Mouse (Mus musculus) right cerebral cortex, adult 2 months (tissue): ENCODE data around the gene Clca1.
A peak's percentile ranks its signal among the peaks of the same experiment; 100 is the strongest.
"Not testable (repeated sequence)": the region's sequence is repeated elsewhere in the genome, so short reads cannot be mapped to it uniquely, and the experiment has no call there.

Source experiments
- DNase-seq, 2 experiments: peaks; one replicate each; pipeline ENCODE4 v3.0.0; 2021 to 2022; ENCODE audit warnings: low spot score in 2 of 2

Clca1 gene

DNA sequence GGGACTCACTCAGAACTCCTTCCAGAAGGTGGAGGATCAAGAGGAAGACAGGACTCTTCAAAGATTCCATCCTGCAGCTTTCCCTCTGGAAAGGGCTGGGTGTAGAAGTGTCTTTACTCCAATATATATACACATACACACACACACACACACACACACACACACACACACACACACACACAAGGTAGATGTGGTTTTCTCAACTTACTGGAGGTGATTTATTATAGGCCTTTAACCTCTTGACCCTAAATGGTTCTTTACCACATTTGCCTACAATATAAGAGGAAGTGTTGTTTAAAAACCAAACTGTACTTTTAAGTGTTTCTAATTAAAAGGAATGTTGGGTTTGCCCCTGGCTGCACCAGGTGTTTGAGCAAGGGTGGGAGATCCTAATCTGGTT, at the start of gene Clca1:
Gene Clca1 (minus strand): TSS at position 101 of the 400 bp plus-strand sequence.
- DNase-seq: no peak

GRCm38 (mm10) chr3:145080904-145081303, 48.3 kb upstream of the Clca1 start:
- no peak for DNase-seq

GRCm38 (mm10) chr3:145078405-145078804, 45.8 kb upstream of the Clca1 start:
- no peak for DNase-seq

DNA sequence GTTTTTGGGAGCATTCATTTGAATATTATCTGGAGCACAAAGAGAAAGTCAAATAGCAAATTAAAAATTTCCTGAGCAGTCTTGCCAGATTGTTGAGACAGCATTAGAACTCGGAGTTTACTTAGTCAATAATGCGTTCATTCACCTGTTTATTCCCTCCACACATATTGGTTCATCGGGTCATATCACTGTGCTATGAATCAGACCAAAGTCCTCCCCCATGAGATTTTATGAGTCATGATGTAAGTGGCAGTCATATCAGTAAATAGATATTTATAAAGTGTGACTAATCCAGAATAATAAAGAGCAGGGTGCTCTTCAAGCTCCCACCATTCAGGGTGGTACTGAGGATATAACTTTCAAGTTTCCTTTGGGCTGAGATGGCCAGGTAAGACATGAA, 39.8 kb upstream of the Clca1 start:
- DNase-seq: no peak

GRCm38 (mm10) chr3:145068964-145069363, 36.4 kb upstream of the Clca1 start:
- DNase-seq: no peak

DNA sequence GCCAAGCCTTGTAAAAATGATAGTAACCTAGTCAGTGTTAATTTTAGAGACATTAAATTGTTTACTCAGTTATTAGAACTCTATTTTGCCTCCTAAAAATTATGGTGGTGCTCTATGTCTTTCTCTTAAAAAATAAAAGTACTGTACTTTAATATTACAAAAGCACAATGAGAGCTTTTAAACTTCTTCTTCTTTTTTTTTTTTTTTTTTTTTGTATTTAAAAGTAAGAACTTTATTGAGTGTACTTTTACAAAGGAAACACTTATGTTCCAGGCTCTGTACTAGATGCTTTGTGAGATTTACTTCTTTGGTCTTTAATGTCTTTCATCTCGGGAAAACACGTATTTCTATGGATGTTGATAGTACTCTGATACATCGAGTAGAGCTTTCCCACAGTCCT, 22.6 kb upstream of the Clca1 start:
- not testable (repeated sequence) for DNase-seq

GRCm38 (mm10) chr3:145049820-145050219, 17.2 kb upstream of the Clca1 start:
- DNase-seq: no peak

DNA sequence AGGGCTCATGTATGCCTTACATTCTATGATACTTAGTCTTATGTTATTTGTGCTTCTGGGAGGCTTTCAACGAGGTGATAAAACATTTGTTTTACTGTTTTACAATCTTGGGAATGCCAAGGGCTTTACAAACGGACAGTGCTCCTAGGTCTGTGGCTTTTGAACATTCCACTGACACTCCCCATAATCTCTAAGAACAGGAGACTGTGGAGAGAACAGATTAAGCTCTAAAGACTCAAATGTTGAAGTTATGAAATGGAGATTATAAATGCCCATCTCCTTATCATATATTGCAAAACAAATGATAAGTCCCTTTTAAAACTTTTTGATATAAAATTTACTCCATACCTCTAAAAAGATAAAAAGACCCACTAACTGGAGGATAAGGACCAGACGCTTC, 6.2 kb upstream of the Clca1 start:
- DNase-seq: no peak

DNA sequence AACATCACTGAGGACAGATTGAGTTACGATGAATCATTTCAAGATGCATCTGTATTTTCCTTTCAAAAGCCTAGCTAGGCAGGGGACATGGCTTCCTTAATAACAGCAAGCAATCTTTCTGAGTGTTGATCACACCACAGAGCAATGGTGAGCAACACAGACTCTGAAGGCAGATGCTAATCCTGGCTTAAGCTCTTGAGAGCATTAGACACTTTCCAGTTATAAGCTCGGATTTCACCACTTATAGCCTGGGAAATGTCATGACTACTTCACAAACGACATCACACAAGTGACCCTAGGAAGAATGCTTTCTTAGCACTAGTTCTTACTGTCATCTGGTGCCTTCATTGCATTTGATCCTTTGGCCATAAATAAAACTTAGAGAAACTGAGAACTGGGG, 4.5 kb downstream of the Clca1 start:
- no peak for DNase-seq

DNA sequence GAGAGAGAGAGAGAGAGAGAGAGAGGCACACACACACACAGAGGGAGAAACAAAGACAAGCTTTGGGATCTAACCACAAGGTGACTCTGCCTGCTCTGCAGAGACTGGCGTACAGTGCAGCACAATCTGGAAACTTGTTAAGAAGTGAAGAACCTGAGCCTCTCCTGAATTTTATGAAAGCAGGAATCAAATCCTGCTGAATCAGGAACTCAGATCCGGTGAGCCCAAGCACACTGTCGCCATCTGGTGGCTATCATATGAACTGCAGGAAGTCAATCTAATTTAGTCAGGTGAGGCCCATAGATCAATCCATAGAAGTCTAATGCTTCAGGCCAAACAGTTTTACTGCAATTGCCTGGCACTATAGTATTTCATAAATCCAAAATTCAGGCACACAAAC, 5.8 kb downstream of the Clca1 start:
- DNase-seq: peak; percentile 71 to 73

GRCm38 (mm10) chr3:145017807-145018206, 14.8 kb downstream of the Clca1 start:
- DNase-seq: no peak

- no peak for DNase-seq
These were observed 28.2 kb downstream of the Clca1 start for GRCm38 (mm10) chr3:145004422-145004821.

DNA sequence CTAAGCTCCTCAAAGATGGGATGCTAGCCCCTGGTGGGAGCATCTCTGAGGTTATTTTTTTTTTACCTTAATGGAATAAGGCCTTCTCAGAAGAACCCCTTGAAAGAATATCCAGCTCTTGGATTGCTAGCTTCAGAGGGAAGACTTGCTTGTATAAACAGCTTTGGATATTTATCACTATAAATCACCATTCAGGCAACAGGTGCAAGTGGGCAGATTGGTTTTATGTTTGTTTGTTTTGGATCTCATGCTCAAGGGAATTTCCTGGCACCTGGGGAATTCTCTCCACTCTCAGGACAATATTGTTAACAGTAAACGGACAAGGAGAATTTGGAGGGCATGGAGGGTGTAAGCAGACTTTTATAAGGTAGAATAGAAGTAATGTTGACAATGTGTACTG, 31.7 kb downstream of the Clca1 start:
- DNase-seq: no peak

DNA sequence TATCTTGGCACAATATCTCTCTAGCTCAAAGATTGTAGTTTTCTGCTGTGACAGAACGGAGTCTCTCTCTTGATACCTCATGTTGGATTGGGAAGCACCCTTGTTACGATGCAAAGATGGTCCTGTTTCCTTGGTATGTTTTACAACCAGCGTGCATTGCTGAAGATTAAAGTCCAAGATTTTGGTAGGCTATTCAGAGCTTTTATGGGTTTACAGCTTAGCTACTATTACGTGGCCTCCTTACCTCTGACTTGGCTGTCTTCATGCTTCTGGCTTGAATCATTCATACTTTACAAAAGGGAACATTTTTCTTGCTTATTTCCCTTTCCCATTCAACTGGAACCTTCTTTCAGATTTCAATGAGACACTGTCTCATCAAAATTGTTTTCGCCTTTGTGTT, 39.5 kb downstream of the Clca1 start:
- DNase-seq: no peak

GRCm38 (mm10) chr3:144992618-144993017, 40.0 kb downstream of the Clca1 start:
- no peak for DNase-seq

GRCm38 (mm10) chr3:144985890-144986289, 46.7 kb downstream of the Clca1 start:
- DNase-seq: no peak

GRCm38 (mm10) chr3:144980551-144980950, 52.0 kb downstream of the Clca1 start:
- DNase-seq: no peak

DNA sequence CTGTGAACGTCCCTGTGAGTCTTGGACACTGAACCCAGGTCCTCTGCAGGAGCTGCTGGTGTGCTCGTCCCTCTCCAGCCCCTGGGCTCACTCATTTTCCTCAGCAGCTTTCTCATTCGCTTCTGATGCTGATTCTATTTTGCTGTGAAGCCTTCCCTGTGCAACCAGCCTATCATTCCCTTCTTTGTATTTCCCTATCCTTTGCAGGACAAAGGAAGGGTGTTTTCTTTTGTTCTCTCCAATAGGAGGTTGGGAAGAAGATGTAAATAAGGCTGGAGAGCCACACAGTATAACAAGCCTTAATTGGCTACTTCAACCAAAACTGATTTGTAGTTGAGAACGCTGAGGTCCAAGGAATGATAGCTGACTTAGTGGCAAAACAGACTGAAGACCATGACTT, 54.9 kb downstream of the Clca1 start:
- no peak for DNase-seq

- DNase-seq: no peak
These were observed 56.5 kb downstream of the Clca1 start for GRCm38 (mm10) chr3:144976091-144976490.

GRCm38 (mm10) chr3:144974945-144975344, 57.6 kb downstream of the Clca1 start, which contains the start of gene Clca4a:
TSS of gene Clca4a (minus strand) at chr3:144975045.
- DNase-seq: no peak

DNA sequence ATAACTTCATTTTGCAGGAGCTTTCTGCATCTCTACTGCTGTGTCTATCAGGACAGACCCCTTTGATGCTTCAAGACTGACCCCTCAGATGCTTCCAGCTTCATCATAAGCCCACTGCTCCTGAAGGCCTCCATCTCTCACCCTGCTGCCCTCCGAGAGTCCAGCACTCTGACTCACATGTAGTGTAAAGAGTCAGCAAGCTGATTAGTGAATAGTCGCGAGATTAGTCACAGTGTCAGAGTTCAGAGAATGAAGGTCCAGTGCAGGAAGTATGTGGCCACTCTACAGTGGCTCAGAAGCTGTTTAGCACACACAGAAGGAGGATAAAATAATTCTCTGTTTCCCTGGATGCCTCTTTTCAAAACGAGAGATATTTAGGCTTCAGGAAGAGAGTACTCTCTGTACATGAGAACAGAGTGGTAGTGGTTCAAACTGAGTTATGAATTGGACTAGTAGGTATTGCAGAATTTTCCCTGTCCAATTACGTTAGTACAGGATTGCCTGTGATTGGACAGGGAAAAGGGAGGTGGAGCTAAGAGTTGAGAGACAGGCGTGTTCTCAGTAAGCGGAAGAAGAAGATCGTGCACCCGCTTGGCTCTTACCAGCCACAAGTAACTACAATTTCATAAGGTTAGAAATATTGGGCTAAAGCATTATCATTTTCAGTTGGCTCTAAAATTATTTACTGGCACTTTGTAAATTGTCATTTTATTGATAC, 60.9 kb downstream of the Clca1 start:
- DNase-seq: no peak

GRCm38 (mm10) chr3:144969755-144970154, 62.8 kb downstream of the Clca1 start:
- no peak for DNase-seq

DNA sequence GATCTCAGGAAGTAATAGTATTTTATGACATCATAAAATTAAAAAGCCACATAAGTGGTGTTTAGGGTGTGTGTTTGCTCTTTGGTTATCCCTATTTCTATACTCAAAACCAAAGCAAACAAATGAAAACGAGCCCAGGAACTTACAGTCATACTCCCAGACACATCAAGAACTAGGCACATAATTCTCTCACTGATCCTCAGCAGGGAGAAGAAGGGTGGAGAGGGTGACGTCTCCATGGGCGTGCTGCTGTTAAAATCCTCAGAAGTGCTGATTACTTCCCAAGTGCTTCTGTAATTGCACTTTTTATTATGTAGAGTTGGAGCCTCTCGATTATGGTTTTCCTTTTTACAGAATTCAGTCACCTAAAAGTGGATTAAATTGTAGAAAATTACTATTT, 66.5 kb downstream of the Clca1 start:
- DNase-seq: no peak
